Mouse (Mus musculus) gonadal fat pad, adult 2 months (tissue): Measurements from ENCODE around the gene Prodh2. TPM values are rescaled to one million over a fixed set of nuclear protein-coding genes. Genes with fewer than 3 reads are reported as not detected.
"Not testable (repeated sequence)": the region's sequence is repeated elsewhere in the genome, so short reads cannot be mapped to it uniquely, and the experiment has no call there.

Experiments used
- DNase-seq: peaks from one replicate; pipeline ENCODE4 v3.0.0-alpha.2; 2012; ENCODE audit warnings: low read depth
- polyA plus RNA-seq: library from polyadenylated mRNA; depleted of rRNA; stranded (reverse); fragments of >200 nt; gene quantifications from 2 replicates; pipeline ENCODE4 v1.2.3, GENCODE M21; 2012

Prodh2 gene
- polyA plus RNA-seq, 1 experiment, result 0.19 TPM

- no peak for DNase-seq
These were observed 3.0 kb upstream of the Prodh2 start for GRCm38 (mm10) chr7:30490251-30490956.

- DNase-seq, result no peak
These were observed 2.5 kb upstream of the Prodh2 start for GRCm38 (mm10) chr7:30490957-30491307.

- DNase-seq, result no peak
These were observed 657 bp upstream of the Prodh2 start for GRCm38 (mm10) chr7:30492765-30493164.

GRCm38 (mm10) chr7:30495506-30496042 lies 2.2 kb downstream of the Prodh2 start:
- DNase-seq, result not testable (repeated sequence)

- DNase-seq, result not testable (repeated sequence)
These were observed 7.7 kb downstream of the Prodh2 start for GRCm38 (mm10) chr7:30501159-30501558.

GRCm38 (mm10) chr7:30508061-30508460 lies 14.6 kb downstream of the Prodh2 start:
- no peak for DNase-seq

GRCm38 (mm10) chr7:30515003-30515760 lies 21.8 kb downstream of the Prodh2 start:
- DNase-seq, result no peak

- no peak for DNase-seq
These were observed 24.9 kb downstream of the Prodh2 start for GRCm38 (mm10) chr7:30518325-30518724.

- no peak for DNase-seq
These were observed 27.0 kb downstream of the Prodh2 start for GRCm38 (mm10) chr7:30520396-30520795.

GRCm38 (mm10) chr7:30520856-30521255 lies 27.4 kb downstream of the Prodh2 start:
- no peak for DNase-seq

- DNase-seq, result no peak
These were observed 29.4 kb downstream of the Prodh2 start for GRCm38 (mm10) chr7:30522871-30523270.

- no peak for DNase-seq
These were observed 31.1 kb downstream of the Prodh2 start for GRCm38 (mm10) chr7:30524487-30524886.

GRCm38 (mm10) chr7:30525954-30526353 lies 32.5 kb downstream of the Prodh2 start:
- DNase-seq, result no peak

- no peak for DNase-seq
These were observed 33.0 kb downstream of the Prodh2 start for GRCm38 (mm10) chr7:30526399-30526798.

GRCm38 (mm10) chr7:30526981-30527380 lies 33.6 kb downstream of the Prodh2 start:
- no peak for DNase-seq

GRCm38 (mm10) chr7:30531291-30531815 lies 37.9 kb downstream of the Prodh2 start:
- no peak for DNase-seq

- DNase-seq, result no peak
These were observed 39.5 kb downstream of the Prodh2 start for GRCm38 (mm10) chr7:30532931-30533330.

GRCm38 (mm10) chr7:30533941-30534632 lies 40.7 kb downstream of the Prodh2 start:
- no peak for DNase-seq

- no peak for DNase-seq
These were observed 41.5 kb downstream of the Prodh2 start, which contains the start of gene Arhgap33 for GRCm38 (mm10) chr7:30534633-30535577. Gene Arhgap33 (minus strand): TSS chr7:30535060.

GRCm38 (mm10) chr7:30540572-30540971 lies 47.1 kb downstream of the Prodh2 start:
- DNase-seq, result no peak

GRCm38 (mm10) chr7:30544327-30544726 lies 50.9 kb downstream of the Prodh2 start:
- DNase-seq, result no peak
